Mouse (Mus musculus) brain, embryonic 18.5 days (tissue): ENCODE results near the gene Hsf4.

Experiments used
- DNase-seq: peaks from one replicate; pipeline ENCODE4 v3.0.0-alpha.2; 2012; ENCODE audit warnings: low read depth, low spot score

Gene Hsf4

GRCm38 (mm10) chr8:105259721-105260320, 9.8 kb upstream of the Hsf4 start:
- DNase-seq = no peak

GRCm38 (mm10) chr8:105260371-105261099, 9.1 kb upstream of the Hsf4 start:
- DNase-seq = no peak

- no peak for DNase-seq
These were observed 8.1 kb upstream of the Hsf4 start for GRCm38 (mm10) chr8:105261326-105261980.

- no peak for DNase-seq
These were observed 6.2 kb upstream of the Hsf4 start for GRCm38 (mm10) chr8:105263244-105263912.

- no peak for DNase-seq
These were observed 5.3 kb upstream of the Hsf4 start, which contains the start of the genes Tradd and Fbxl8 for GRCm38 (mm10) chr8:105264024-105264982. Gene Tradd, minus strand, starts transcription at chr8:105264609. Gene Fbxl8, plus strand, starts transcription at chr8:105264648.

GRCm38 (mm10) chr8:105265128-105265527, 4.5 kb upstream of the Hsf4 start:
- DNase-seq = no peak

- no peak for DNase-seq
These were observed 2.8 kb upstream of the Hsf4 start for GRCm38 (mm10) chr8:105266775-105267174.

DNA sequence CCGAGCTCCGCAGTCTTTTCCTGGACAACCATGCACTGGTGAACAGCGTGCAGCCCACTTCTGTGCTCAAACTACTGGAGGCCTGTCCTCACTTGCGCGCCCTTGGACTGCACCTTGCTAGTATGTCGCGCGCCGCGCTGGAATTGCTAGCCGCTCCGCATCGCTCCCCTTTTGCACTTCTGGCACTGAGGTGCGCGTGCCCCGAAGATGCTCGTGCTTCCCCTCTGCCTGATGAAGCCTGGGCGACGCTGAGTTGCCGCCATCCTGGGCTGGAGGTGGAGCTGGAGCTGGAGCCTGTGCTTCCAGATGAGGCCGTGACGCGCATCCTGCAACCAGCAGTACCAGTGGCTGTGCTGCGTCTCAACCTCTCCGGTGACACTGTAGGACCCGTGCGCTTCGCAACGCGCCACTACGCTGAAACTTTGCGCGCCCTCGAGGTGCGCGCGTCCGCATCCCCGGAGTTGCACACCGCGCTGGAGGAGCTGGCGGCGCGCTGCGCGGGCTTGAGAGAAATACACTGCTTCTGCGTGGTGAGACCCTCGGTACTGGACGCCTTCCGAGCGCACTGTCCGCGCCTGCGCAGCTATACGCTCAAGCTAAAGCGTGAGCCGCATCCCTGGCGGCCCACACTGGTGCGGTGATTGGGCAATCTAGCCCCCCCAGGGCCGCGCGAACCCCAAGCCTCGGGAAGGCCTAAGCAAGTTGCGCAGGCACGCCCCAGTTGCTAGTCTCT, 1.1 kb upstream of the Hsf4 start:
- peak; percentile 86 for DNase-seq

GRCm38 (mm10) chr8:105269075-105269458, 534 bp upstream of the Hsf4 start:
- no peak for DNase-seq

- DNase-seq = no peak
These were observed 707 bp downstream of the Hsf4 start for GRCm38 (mm10) chr8:105270101-105270915.

GRCm38 (mm10) chr8:105270916-105271186, 1.2 kb downstream of the Hsf4 start:
- no peak for DNase-seq

DNA sequence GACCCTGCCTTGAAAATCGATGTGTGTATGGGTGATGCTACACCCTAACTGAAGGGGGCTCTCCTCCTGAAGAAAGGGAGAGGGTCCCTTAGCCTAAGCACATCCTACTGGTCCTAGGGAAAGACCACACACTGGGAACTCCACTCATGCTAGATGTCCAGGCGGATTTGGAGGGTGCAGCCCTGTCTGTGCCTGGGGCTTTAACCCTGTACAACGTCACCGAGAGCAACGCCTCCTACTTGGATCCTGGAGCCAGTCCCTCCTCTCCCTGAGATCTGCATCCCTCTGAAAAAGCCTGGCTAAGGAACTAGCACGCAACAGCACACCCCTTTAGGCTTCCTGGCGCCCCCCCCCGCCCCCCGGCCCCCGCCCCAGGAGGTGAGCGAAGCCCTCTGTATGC, 5.8 kb downstream of the Hsf4 start:
- DNase-seq = no peak

- DNase-seq = no peak
These were observed 6.2 kb downstream of the Hsf4 start, which contains the start of gene Nol3 for GRCm38 (mm10) chr8:105275840-105276239. Gene Nol3, plus strand, starts transcription at chr8:105276140.

- no peak for DNase-seq
These were observed 6.9 kb downstream of the Hsf4 start for GRCm38 (mm10) chr8:105276292-105277120.

DNA sequence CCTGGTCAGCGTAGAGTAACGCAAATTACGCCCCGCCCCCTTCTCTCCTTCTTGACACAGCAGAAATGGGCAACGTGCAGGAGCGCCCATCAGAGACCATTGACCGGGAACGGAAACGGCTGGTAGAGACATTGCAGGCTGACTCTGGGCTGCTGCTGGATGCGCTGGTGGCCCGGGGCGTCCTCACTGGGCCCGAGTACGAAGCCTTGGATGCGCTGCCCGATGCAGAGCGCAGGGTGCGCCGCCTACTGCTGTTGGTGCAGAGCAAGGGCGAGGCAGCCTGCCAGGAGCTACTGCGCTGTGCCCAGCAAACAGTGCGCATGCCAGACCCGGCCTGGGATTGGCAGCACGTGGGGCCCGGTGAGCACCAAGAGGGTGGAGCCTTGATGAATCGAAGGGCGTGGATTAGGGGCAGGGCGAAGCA, 9.3 kb downstream of the Hsf4 start:
- DNase-seq = no peak

GRCm38 (mm10) chr8:105280567-105280966, 11.0 kb downstream of the Hsf4 start:
- no peak for DNase-seq

DNA sequence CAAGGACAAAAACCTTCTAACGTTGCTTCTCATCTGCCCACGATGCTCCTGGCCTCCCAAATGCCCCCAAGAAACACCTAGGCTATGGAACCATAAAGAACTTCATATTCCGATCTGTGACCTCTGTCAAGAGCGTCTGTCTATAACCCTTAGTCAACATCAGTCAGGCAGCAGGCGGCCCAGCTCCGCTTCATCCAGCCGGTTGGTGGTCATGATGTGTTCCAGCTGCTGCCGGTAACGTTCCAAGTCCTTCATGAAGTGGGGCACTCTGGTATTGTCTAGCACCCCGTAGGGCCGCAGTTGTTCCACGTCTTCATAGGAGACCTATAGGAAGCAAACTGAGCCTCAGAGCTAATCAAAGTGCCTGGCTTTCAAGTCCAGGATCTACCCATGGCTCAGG, 12.2 kb downstream of the Hsf4 start:
- no peak for DNase-seq

GRCm38 (mm10) chr8:105282239-105282638, 12.6 kb downstream of the Hsf4 start:
- no peak for DNase-seq

- DNase-seq = no peak
These were observed 13.5 kb downstream of the Hsf4 start for GRCm38 (mm10) chr8:105283074-105283473.
